Mouse (Mus musculus) lung, postnatal 25 days (tissue): Measurements from ENCODE around the gene Gm21904.
"Not testable (repeated sequence)": the region's sequence is repeated elsewhere in the genome, so short reads cannot be mapped to it uniquely, and the experiment has no call there.

Source experiments
- DNase-seq: peaks from one replicate; pipeline ENCODE4 v3.0.0; 2022; ENCODE audit warnings: low spot score

Gm21904 gene

GRCm38 (mm10) chrY:17846166-17846565, at the start of gene Gm21904:
Gene Gm21904, minus strand, starts transcription at chrY:17846266.
- DNase-seq, result not testable (repeated sequence)

GRCm38 (mm10) chrY:17874441-17874840, 28.4 kb upstream of the Gm21904 start, which contains the start of the genes Gm20772 and Gm20831:
Gene Gm20772, plus strand, starts transcription at chrY:17874741.
Gene Gm20831, plus strand, starts transcription at chrY:17874741.
- not testable (repeated sequence) for DNase-seq
